Mouse (Mus musculus) CH12.LX (cell line): ENCODE measurements around the gene Ccdc71l. TPM values are rescaled to one million over a fixed set of nuclear protein-coding genes. Genes with fewer than 3 reads are reported as not detected.

Experiments
- DNase-seq: peaks from one replicate; pipeline ENCODE4 v3.0.0-alpha.2; 2013; ENCODE audit errors: extremely low read depth
- H3K27ac ChIP-seq: 2 replicates; pipeline ENCODE4 v1.5.1; 2012; ENCODE audit warnings: low read depth, mild to moderate bottlenecking, control low read depth, moderate library complexity; ENCODE audit not compliant: insufficient read depth
- H3K27me3 ChIP-seq: replicated peaks from 2 replicates; pipeline ENCODE3; 2012; ENCODE audit warnings: inconsistent platforms
- H3K36me3 ChIP-seq, 2 experiments: replicated peaks in 1 of 2; 2 replicates each; pipeline versions ENCODE3 to v1.6.1; 2012; ENCODE audit warnings: inconsistent platforms in 1 of 2, low read length in 1 of 2, mild to moderate bottlenecking in 1 of 2, mixed read lengths in 1 of 2, moderate library complexity in 1 of 2; ENCODE audit not compliant: control insufficient read depth in 1 of 2, insufficient read depth in 1 of 2
- H3K4me1 ChIP-seq, 2 experiments: 2 replicates each; pipeline ENCODE4 v1.6.1; 2012; ENCODE audit warnings: inconsistent platforms in 1 of 2, moderate library complexity in 1 of 2; ENCODE audit not compliant: insufficient read depth in 2 of 2, control insufficient read depth in 1 of 2
- H3K4me2 ChIP-seq: 2 replicates; pipeline ENCODE4 v1.6.1; 2012; ENCODE audit warnings: low read depth, mild to moderate bottlenecking, control low read depth; ENCODE audit not compliant: poor library complexity, insufficient read depth, severe bottlenecking
- H3K4me3 ChIP-seq, 3 experiments: fragments of 150-350 bp in 1 of 3; sonication (generic) in 1 of 3; replicated peaks in 1 of 3; 2 replicates each; pipeline versions ENCODE3 to v1.5.1; 2011 to 2012; ENCODE audit warnings: low read depth in 2 of 3, low read length in 2 of 3, mild to moderate bottlenecking in 2 of 3, moderate library complexity in 2 of 3, control low read depth in 1 of 3, improper control_type of control experiment in 1 of 3, inconsistent platforms in 1 of 3, mixed read lengths in 1 of 3; ENCODE audit not compliant: poor library complexity in 1 of 3
- H3K79me2 ChIP-seq: replicated peaks from 2 replicates; pipeline ENCODE4 v1.6.1; 2012; ENCODE audit warnings: mild to moderate bottlenecking, moderate library complexity; ENCODE audit not compliant: control insufficient read depth, poor library complexity, insufficient read depth, severe bottlenecking; ENCODE audit errors: extremely low read depth
- H3K9ac ChIP-seq: 2 replicates; pipeline ENCODE4 v1.6.1; 2012; ENCODE audit warnings: low read depth, mild to moderate bottlenecking, control low read depth, moderate library complexity; ENCODE audit not compliant: insufficient read depth
- H3K9me3 ChIP-seq: replicated peaks from 2 replicates; pipeline ENCODE3; 2012; ENCODE audit warnings: low read length, inconsistent platforms, mixed read lengths
- BHLHE40 ChIP-seq: IDR thresholded peaks from 2 replicates; pipeline ENCODE4 v1.6.1; 2011; ENCODE audit warnings: mild to moderate bottlenecking, low read depth, low read length, improper control_type of control experiment
- CHD1 ChIP-seq: IDR thresholded peaks from 2 replicates; pipeline ENCODE4 v1.6.1; 2012; ENCODE audit warnings: low read depth, low read length, improper control_type of control experiment, inconsistent platforms
- CTCF ChIP-seq, 2 experiments: IDR thresholded peaks in 1 of 2; conservative IDR thresholded peaks in 1 of 2; 2 replicates each; pipeline ENCODE4 v1.5.1; 2011 to 2012; ENCODE audit warnings: low read depth in 2 of 2, low read length in 2 of 2, improper control_type of control experiment in 1 of 2, inconsistent platforms in 1 of 2, mild to moderate bottlenecking in 1 of 2, moderate library complexity in 1 of 2
- ELF1 ChIP-seq: IDR thresholded peaks from 2 replicates; pipeline ENCODE4 v1.6.1; 2014; ENCODE audit warnings: low read depth, mild to moderate bottlenecking, inconsistent platforms, low read length, improper control_type of control experiment
- EP300 ChIP-seq: IDR thresholded peaks from 2 replicates; pipeline ENCODE4 v1.6.1; 2011; ENCODE audit warnings: low read length, improper control_type of control experiment
- ETS1 ChIP-seq: conservative IDR thresholded peaks from 2 replicates; pipeline ENCODE4 v1.6.1; 2012; ENCODE audit warnings: low read depth, mild to moderate bottlenecking, inconsistent platforms, low read length, improper control_type of control experiment, moderate library complexity
- HCFC1 ChIP-seq: IDR thresholded peaks from 2 replicates; pipeline ENCODE4 v1.6.1; 2012; ENCODE audit warnings: low read depth, mild to moderate bottlenecking, inconsistent platforms, low read length, improper control_type of control experiment
- IRF4 ChIP-seq: IDR thresholded peaks from 2 replicates; pipeline ENCODE4 v1.6.1; 2014; ENCODE audit warnings: low read depth, mild to moderate bottlenecking, inconsistent platforms, low read length, improper control_type of control experiment
- JUN ChIP-seq: IDR thresholded peaks from 2 replicates; pipeline ENCODE4 v1.6.1; 2011; ENCODE audit warnings: low read depth, mild to moderate bottlenecking, low read length, improper control_type of control experiment, moderate library complexity; ENCODE audit not compliant: insufficient read depth
- JUND ChIP-seq: conservative IDR thresholded peaks from 2 replicates; pipeline ENCODE4 v1.6.1; 2011; ENCODE audit warnings: low read depth, low read length, improper control_type of control experiment
- KAT2A ChIP-seq: IDR thresholded peaks from 2 replicates; pipeline ENCODE4 v1.6.1; 2012; ENCODE audit warnings: low read length, improper control_type of control experiment, inconsistent platforms; ENCODE audit not compliant: insufficient replicate concordance
- MEF2A ChIP-seq: IDR thresholded peaks from 2 replicates; pipeline ENCODE4 v1.6.1; 2014; ENCODE audit warnings: low read depth, mild to moderate bottlenecking, inconsistent platforms, low read length, improper control_type of control experiment, borderline replicate concordance
- POLR2A ChIP-seq: IDR thresholded peaks from 2 replicates; pipeline ENCODE4 v1.6.1; 2011; ENCODE audit warnings: low read depth, mild to moderate bottlenecking, improper control_type of control experiment, low read length
- RCOR1 ChIP-seq: conservative IDR thresholded peaks from 2 replicates; pipeline ENCODE4 v1.6.1; 2012; ENCODE audit warnings: low read depth, mild to moderate bottlenecking, inconsistent platforms, low read length, improper control_type of control experiment
- TBP ChIP-seq: conservative IDR thresholded peaks from 2 replicates; pipeline ENCODE4 v1.6.1; 2011; ENCODE audit warnings: low read depth, low read length, improper control_type of control experiment
- UBTF ChIP-seq: IDR thresholded peaks from 2 replicates; pipeline ENCODE4 v1.6.1; 2012; ENCODE audit warnings: low read depth, mild to moderate bottlenecking, inconsistent platforms, low read length, improper control_type of control experiment, moderate library complexity
- ZKSCAN1 ChIP-seq: IDR thresholded peaks from 2 replicates; pipeline ENCODE4 v1.6.1; 2012; ENCODE audit warnings: low read depth, inconsistent platforms, low read length, improper control_type of control experiment, borderline replicate concordance
- ZMIZ1 ChIP-seq: IDR thresholded peaks from 2 replicates; pipeline ENCODE4 v1.6.1; 2012; ENCODE audit warnings: low read depth, mild to moderate bottlenecking, inconsistent platforms, low read length, improper control_type of control experiment
- dilution Hi-C: fragments of 300-500 bp; cut with MboI; formaldehyde crosslinking; loops from 2 replicates; pipeline ENCODE4 v1.14.3; 2020; ENCODE audit warnings: low sequenced_read_pairs; ENCODE audit not compliant: extremely low pct_unique_long_range_greater_than_20kb, extremely low pct_ligation_motif_present
- in situ Hi-C: fragments of 300-500 bp; cut with MboI; formaldehyde crosslinking; loops from 3 replicates; pipeline ENCODE4 v1.14.3; 2019; ENCODE audit warnings: low sequenced_read_pairs, low pct_ligation_motif_present, low pct_unique_long_range_greater_than_20kb, mixed read lengths
- polyA plus RNA-seq: library from polyadenylated mRNA; unstranded; fragments of >175 nt; gene quantifications from 2 replicates; pipeline ENCODE4 v1.2.1, GENCODE M21; 2012; ENCODE audit warnings: low read depth; ENCODE audit not compliant: insufficient read length
- total RNA-seq, 2 experiments: library from RNA; depleted of rRNA; stranded (reverse); fragments of 300-350 nt in 1 of 2; fragments of >200 nt in 1 of 2; gene quantifications; 2 replicates each; pipeline ENCODE4 v1.2.3; 2012 to 2014

Ccdc71l gene
- total and polyA plus RNA-seq, 3 experiments = 11.2 to 23.7 (median 12.2) TPM

GRCm38 (mm10) chr12:32339078-32339477 is 39.4 kb upstream of the Ccdc71l start:
- H3K4me3 ChIP-seq = no peak overlapping the region
- no peak for TF ChIP-seq RCOR1
- TF ChIP-seq TBP = no peak
- TF ChIP-seq HCFC1 = no peak
- TF ChIP-seq ETS1 = no peak
- TF ChIP-seq ZMIZ1 = no peak
- no peak for TF ChIP-seq ZKSCAN1
- TF ChIP-seq BHLHE40 = no peak
- no peak for TF ChIP-seq ELF1
- no peak for TF ChIP-seq KAT2A
- no peak for TF ChIP-seq UBTF
- dilution Hi-C loops = no loop called here
- H3K36me3 ChIP-seq = no peaks in the 10 kb centered on the region
- peak; percentile 31 for DNase-seq
- no peak overlapping the region for H3K9ac ChIP-seq
- no peaks in the 10 kb centered on the region for H3K27me3 ChIP-seq
- peaks cover 9 to 34% of the 10 kb centered on the region in 2 experiments for H3K4me1 ChIP-seq
- H3K4me2 ChIP-seq = no peak overlapping the region
- H3K27ac ChIP-seq = no peak overlapping the region
- no peaks in the 10 kb centered on the region for H3K79me2 ChIP-seq
- in situ Hi-C loops = no loop called here
- no peaks in the 10 kb centered on the region for H3K9me3 ChIP-seq

GRCm38 (mm10) chr12:32343487-32343886 is 35.0 kb upstream of the Ccdc71l start:
- peak; percentile 38 for DNase-seq
- H3K4me2 ChIP-seq = no peak overlapping the region
- in situ Hi-C loops = no loop called here
- H3K9ac ChIP-seq = no peak overlapping the region; the same call in 1 of the 2 replicates
- no peaks in the 10 kb centered on the region for H3K79me2 ChIP-seq
- H3K27me3 ChIP-seq = no peaks in the 10 kb centered on the region
- H3K27ac ChIP-seq = no peak overlapping the region
- peak; percentile 71 for TF ChIP-seq IRF4
- TF ChIP-seq CHD1 = no peak
- peak; percentile 94 for TF ChIP-seq MEF2A
- peak; percentile 59 for TF ChIP-seq ETS1
- peak; percentile 77 for TF ChIP-seq EP300
- TF ChIP-seq CTCF (conservative IDR thresholded peaks at IDR 0.05 in 1 of 2, IDR thresholded peaks at IDR 0.05 in 1 of 2; ENCODE audit: low read depth in 2 of 2, low read length in 2 of 2) = no peak
- TF ChIP-seq POLR2A = no peak
- no peak for TF ChIP-seq UBTF
- peak; percentile 75 for TF ChIP-seq JUND
- TF ChIP-seq JUN = peak; percentile 89
- H3K36me3 ChIP-seq = no peaks in the 10 kb centered on the region
- H3K4me3 ChIP-seq = no peak overlapping the region
- dilution Hi-C loops = no loop called here
- peaks cover 9 to 30% of the 10 kb centered on the region in 2 experiments for H3K4me1 ChIP-seq
- no peaks in the 10 kb centered on the region for H3K9me3 ChIP-seq
